ENCODE assay signal across 8 mouse cellular contexts in genomic region chr1:164459127-164459905, GRCm38 (mm10). TPM values are rescaled to one million over a fixed set of nuclear protein-coding genes. Genes with fewer than 3 reads are reported as not detected.
DNase-seq lines count a peak whose midpoint lies in the region; ATAC-seq lines count a peak whose summit lies in the region.

No protein-coding gene starts in this region.

- no peaks in the 10 kb centered on the region for H3K36me3 ChIP-seq in embryonic facial prominence, embryonic 15.5 days
- H3K36me3 ChIP-seq in intestine, embryonic 15.5 days, result no peaks in the 10 kb centered on the region
- no peaks in the 10 kb centered on the region for H3K36me3 ChIP-seq in midbrain, embryonic 12.5 days

- peak; percentile 70 for DNase-seq in kidney, adult 11 months
- DNase-seq in kidney, postnatal 10 days, result no peak
- DNase-seq in embryo, embryonic 10.5 days (ENCODE audit: low spot score), result no peak
- no peak for DNase-seq in adrenal gland, adult 8-10 months
- no peak for DNase-seq in layer of hippocampus, postnatal 36 days

- H3K27ac ChIP-seq in embryonic facial prominence, embryonic 15.5 days (replicated peaks), result no peak overlapping the region
- H3K27ac ChIP-seq in intestine, embryonic 15.5 days, result peak overlapping the region; percentile 90
- peak overlapping the region; percentile 94 for H3K27ac ChIP-seq in midbrain, embryonic 12.5 days (replicated peaks)

- 53% methylated on average over 12 of the region's 12 CpGs for WGBS in embryonic facial prominence, embryonic 15.5 days
- WGBS in intestine, embryonic 15.5 days, result 49% methylated on average over 12 of the region's 12 CpGs
- 65% methylated on average over 12 of the region's 12 CpGs for WGBS in midbrain, embryonic 12.5 days

- no peak overlapping the region for H3K9ac ChIP-seq in embryonic facial prominence, embryonic 15.5 days
- H3K9ac ChIP-seq in intestine, embryonic 15.5 days, result peak overlapping the region; percentile 54
- peak overlapping the region; percentile 75; the same call in 1 of the 2 replicates for H3K9ac ChIP-seq in midbrain, embryonic 12.5 days (replicated peaks)

- no peak for ATAC-seq in embryonic facial prominence, embryonic 15.5 days (ENCODE audit: insufficient number of reproducible peaks, low FRiP score, low TSS enrichment, low read depth)
- ATAC-seq in intestine, embryonic 15.5 days, result no peak
- no peak for ATAC-seq in midbrain, embryonic 12.5 days (ENCODE audit: low FRiP score, low read depth)

- H3K4me2 ChIP-seq in embryonic facial prominence, embryonic 15.5 days (replicated peaks), result 0 out of 2 replicates have a peak overlapping the region, but pooled peaks have one; percentile 92
- peak overlapping the region; percentile 79 for H3K4me2 ChIP-seq in intestine, embryonic 15.5 days (replicated peaks)
- peak overlapping the region; percentile 79 for H3K4me2 ChIP-seq in midbrain, embryonic 12.5 days (replicated peaks)

- peak overlapping the region; percentile 71; the same call in 1 of the 2 replicates for H3K4me3 ChIP-seq in embryonic facial prominence, embryonic 15.5 days (replicated peaks)
- H3K4me3 ChIP-seq in intestine, embryonic 15.5 days (replicated peaks), result peak overlapping the region; percentile 75
- peak overlapping the region; percentile 70 for H3K4me3 ChIP-seq in midbrain, embryonic 12.5 days

- H3K9me3 ChIP-seq in embryonic facial prominence, embryonic 15.5 days (replicated peaks), result no peaks in the 10 kb centered on the region
- no peaks in the 10 kb centered on the region for H3K9me3 ChIP-seq in intestine, embryonic 15.5 days
- H3K9me3 ChIP-seq in midbrain, embryonic 12.5 days, result no peaks in the 10 kb centered on the region

- peaks cover 53% of the 10 kb centered on the region for H3K27me3 ChIP-seq in embryonic facial prominence, embryonic 15.5 days
- H3K27me3 ChIP-seq in intestine, embryonic 15.5 days (replicated peaks), result peaks cover 12% of the 10 kb centered on the region
- H3K27me3 ChIP-seq in midbrain, embryonic 12.5 days, result peaks cover 34% of the 10 kb centered on the region

- peaks cover 32% of the 10 kb centered on the region for H3K4me1 ChIP-seq in embryonic facial prominence, embryonic 15.5 days
- peaks cover 12% of the 10 kb centered on the region for H3K4me1 ChIP-seq in intestine, embryonic 15.5 days (replicated peaks)
- H3K4me1 ChIP-seq in midbrain, embryonic 12.5 days, result peaks cover 40% of the 10 kb centered on the region

RNA-seq across cellular contexts. Expression of gene Atp1b1, which starts 1.2 kb away (rescaled TPM):
- polyA plus RNA-seq in embryonic facial prominence, embryonic 15.5 days (2015; fragmentation: Nextera tagmentation; extraction: Ambion mirVana), result 46.1 and 49.7 TPM in 2 replicates
- 203 TPM in 2 replicates for polyA plus RNA-seq in intestine, embryonic 15.5 days (2015; fragmentation: Nextera tagmentation; extraction: Ambion mirVana)
- 45.5 and 50.5 TPM in 2 replicates for polyA plus RNA-seq in midbrain, embryonic 12.5 days (2016; fragmentation: Nextera tagmentation; extraction: Ambion mirVana)
- total RNA-seq in adrenal gland, adult 8-10 months (2022), result 100 to 1,000 TPM in 1 of 4 experiments, 10 to 100 TPM in 3; 72.9 to 103 (median 83.7) TPM
- total RNA-seq in layer of hippocampus, postnatal 36 days (2021), result 1,000 to 10,000 TPM; 1,962 to 1,976 TPM
